Mouse (Mus musculus) B cell, adult (primary cell): ENCODE data around the gene Caprin2. TPM values are rescaled to one million over a fixed set of nuclear protein-coding genes. Genes with fewer than 3 reads are reported as not detected.

Experiments
- total RNA-seq: library from RNA; stranded (reverse); gene quantifications from 4 replicates; pipeline ENCODE4 v1.2.4, GENCODE M21; 2023; ENCODE audit not compliant: inconsistent age

Gene Caprin2
- 9.6 to 14.8 TPM (median 10.8 TPM) in 4 replicates for total RNA-seq

GRCm38 (mm10) chr6:148895773-148896506, at the start of gene Caprin2:
TSS of gene Caprin2 (minus strand) at chr6:148896237.

GRCm38 (mm10) chr6:148830748-148831727, 65.0 kb downstream of the Caprin2 start, which contains the start of gene Ipo8:
TSS of gene Ipo8 (minus strand) at chr6:148831467.

Other genes starting within 250 kb of the Caprin2 start
- 42.1 to 51.5 TPM (median 45.1 TPM) in 4 replicates for gene Ipo8, start 64.8 kb downstream of the Caprin2 start, total RNA-seq
- 49.4 to 66.2 TPM (median 55.6 TPM) in 4 replicates for gene Sinhcaf, start 50.2 kb upstream of the Caprin2 start, total RNA-seq
- 75.2 to 91.7 TPM (median 78.9 TPM) in 4 replicates for gene Dennd5b, start 205.4 kb upstream of the Caprin2 start, total RNA-seq
- gene Gm10203, start 233.9 kb upstream of the Caprin2 start, total RNA-seq = not detected in 4 replicates
- gene Etfbkmt, start 243.6 kb upstream of the Caprin2 start, total RNA-seq = 7.0 to 13.4 TPM (median 8.9 TPM) in 4 replicates